Mouse (Mus musculus): ENCODE data around the gene Coro2b. TPM values are rescaled to one million over a fixed set of nuclear protein-coding genes. Genes with fewer than 3 reads are reported as not detected.

Coro2b gene
- 18.7 and 23.8 TPM in 2 replicates for polyA plus RNA-seq (2012; rRNA removed)

GRCm38 (mm10) chr9:62536655-62537631, at the start of gene Coro2b:
Gene Coro2b, minus strand, starts transcription at chr9:62537044.

Other genes starting within 250 kb of the Coro2b start
- gene Anp32a, start 195.8 kb downstream of the Coro2b start, polyA plus RNA-seq (2012; rRNA removed), result 12.8 and 16.6 TPM in 2 replicates
- gene Itga11, start 140.8 kb upstream of the Coro2b start, polyA plus RNA-seq (2012; rRNA removed), result 4.6 and 7.5 TPM in 2 replicates

Data from ovary, adult 2 months (tissue).